Mouse (Mus musculus) thymus, postnatal 0 days (tissue): ENCODE data around the gene Skint1. TPM values are rescaled to one million over a fixed set of nuclear protein-coding genes. Genes with fewer than 3 reads are reported as not detected.
"Not testable (repeated sequence)": the region's sequence is repeated elsewhere in the genome, so short reads cannot be mapped to it uniquely, and the experiment has no call there.

Experiments
- DNase-seq: peaks from one replicate; pipeline ENCODE4 v3.0.0-alpha.2; 2015; ENCODE audit warnings: low spot score
- polyA plus RNA-seq: library from polyadenylated mRNA; unstranded; fragments of >200 nt; fragmentation: Nextera tagmentation; extraction: Ambion mirVana; gene quantifications from 2 replicates; pipeline ENCODE4 v1.2.1, GENCODE M21; 2015

Skint1 gene
- polyA plus RNA-seq, result 6.8 and 7.5 TPM in 2 replicates

- no peak for DNase-seq
Observed at GRCm38 (mm10) chr4:112005969-112006368, at the start of gene Skint1. Gene Skint1, plus strand, starts transcription at chr4:112006269.

GRCm38 (mm10) chr4:111961309-111961708 is 44.8 kb upstream of the Skint1 start:
- no peak for DNase-seq

GRCm38 (mm10) chr4:111963241-111963640 is 42.8 kb upstream of the Skint1 start:
- DNase-seq, result not testable (repeated sequence)

- no peak for DNase-seq
Observed at GRCm38 (mm10) chr4:111963669-111964068, 42.4 kb upstream of the Skint1 start.

- no peak for DNase-seq
Observed at GRCm38 (mm10) chr4:111972623-111973022, 33.4 kb upstream of the Skint1 start, which contains the start of gene Skint7. Gene Skint7, plus strand, starts transcription at chr4:111972923.

- no peak for DNase-seq
Observed at GRCm38 (mm10) chr4:112071716-112072115, 65.6 kb downstream of the Skint1 start, which contains the start of gene Skint4. Gene Skint4, plus strand, starts transcription at chr4:112072016.

Other genes starting within 250 kb of the Skint1 start
- 34.6 and 39.0 TPM in 2 replicates for gene Slc5a9, start 103.4 kb upstream of the Skint1 start, polyA plus RNA-seq
- 3.0 and 3.6 TPM in 2 replicates for gene Skint8, start 86.9 kb upstream of the Skint1 start, polyA plus RNA-seq
- gene Skint7, start 33.3 kb upstream of the Skint1 start, polyA plus RNA-seq, result 2.3 TPM in 2 replicates
- gene Skint4, start 65.7 kb downstream of the Skint1 start, polyA plus RNA-seq, result 2.6 and 3.1 TPM in 2 replicates
- gene Skint3, start 226.0 kb downstream of the Skint1 start, polyA plus RNA-seq, result 0.30 and 0.53 TPM in 2 replicates